Mouse (Mus musculus) urinary bladder, postnatal 14 days (tissue): ENCODE results near the gene Itih4.

ENCODE experiments used
- DNase-seq: peaks from one replicate; pipeline ENCODE4 v3.0.0; 2021; ENCODE audit warnings: low spot score

Gene Itih4

DNA sequence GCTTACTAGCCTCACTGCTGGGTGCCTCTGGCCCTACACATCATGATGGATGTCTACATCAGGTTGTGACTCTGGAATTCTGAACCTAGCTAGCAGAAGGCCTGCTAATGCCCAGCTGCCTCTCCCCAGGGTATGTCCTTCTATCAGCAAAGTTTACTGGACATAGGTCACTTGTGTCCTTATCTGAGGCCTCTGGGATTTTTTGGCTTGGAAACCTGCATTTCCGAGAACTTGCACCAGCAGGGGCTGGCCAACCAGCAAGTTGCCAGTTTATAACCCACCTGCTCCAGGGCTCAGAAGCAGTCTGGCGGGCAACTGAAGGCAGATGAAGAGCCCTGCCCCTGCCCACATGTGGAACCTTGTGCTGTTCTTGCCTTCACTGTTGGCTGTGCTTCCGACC lies at the start of gene Itih4:
TSS of gene Itih4 (plus strand) at position 273 of the 400 bp plus-strand sequence.
- no peak for DNase-seq

DNA sequence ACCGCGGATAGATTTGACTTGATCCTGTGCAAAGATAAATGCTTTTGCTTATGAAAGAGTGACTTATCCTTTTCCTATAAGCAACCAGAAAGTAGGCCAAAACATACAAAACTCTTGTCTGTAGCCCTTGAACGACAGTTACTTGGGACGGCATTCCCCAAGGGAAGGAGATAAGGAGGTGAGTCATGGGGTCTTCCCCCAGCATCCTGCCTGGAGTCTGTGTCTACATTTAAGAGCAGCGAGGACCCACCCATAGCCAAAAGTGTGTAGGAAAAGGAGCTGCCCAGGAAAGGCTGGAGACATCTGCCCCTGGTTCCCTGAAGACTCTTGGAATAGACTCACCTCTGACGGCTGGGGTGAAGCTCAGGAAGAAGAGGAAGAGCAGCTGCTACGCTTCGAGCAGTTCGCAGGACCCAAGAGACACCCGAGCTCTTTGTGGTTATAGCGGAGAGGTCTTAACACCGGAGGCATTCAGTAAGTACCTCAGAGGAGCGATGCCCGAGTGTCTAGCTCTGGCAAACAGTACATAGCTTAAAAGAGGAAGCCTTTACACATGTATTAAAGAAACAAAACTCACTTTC lies 48.8 kb upstream of the Itih4 start:
- no peak for DNase-seq

GRCm38 (mm10) chr14:30843701-30844100 lies 42.6 kb upstream of the Itih4 start:
- DNase-seq: no peak

GRCm38 (mm10) chr14:30850504-30850903 lies 35.8 kb upstream of the Itih4 start:
- no peak for DNase-seq

DNA sequence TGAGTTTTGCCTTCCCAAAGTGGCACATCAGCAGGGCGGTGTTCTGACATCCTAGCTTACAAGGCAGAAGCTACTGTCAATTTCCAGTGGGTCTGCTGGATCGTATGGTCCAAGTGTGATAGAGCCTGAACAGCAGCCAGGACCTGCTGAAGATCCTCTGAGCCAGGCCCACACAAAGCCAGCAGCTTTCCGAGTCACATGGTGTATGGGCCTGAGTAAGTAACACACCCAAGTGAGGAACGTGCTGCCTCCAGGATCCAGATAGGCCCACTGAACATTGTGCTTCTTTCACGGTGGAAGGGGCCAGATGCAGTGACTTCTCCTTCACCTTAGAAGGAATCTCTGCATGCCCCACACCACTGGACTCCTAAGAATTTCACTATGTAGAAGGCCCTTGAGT lies 34.0 kb upstream of the Itih4 start:
- DNase-seq: peak; percentile 17

- DNase-seq: peak; percentile 18
Measured at GRCm38 (mm10) chr14:30855316-30855715, 31.0 kb upstream of the Itih4 start.

DNA sequence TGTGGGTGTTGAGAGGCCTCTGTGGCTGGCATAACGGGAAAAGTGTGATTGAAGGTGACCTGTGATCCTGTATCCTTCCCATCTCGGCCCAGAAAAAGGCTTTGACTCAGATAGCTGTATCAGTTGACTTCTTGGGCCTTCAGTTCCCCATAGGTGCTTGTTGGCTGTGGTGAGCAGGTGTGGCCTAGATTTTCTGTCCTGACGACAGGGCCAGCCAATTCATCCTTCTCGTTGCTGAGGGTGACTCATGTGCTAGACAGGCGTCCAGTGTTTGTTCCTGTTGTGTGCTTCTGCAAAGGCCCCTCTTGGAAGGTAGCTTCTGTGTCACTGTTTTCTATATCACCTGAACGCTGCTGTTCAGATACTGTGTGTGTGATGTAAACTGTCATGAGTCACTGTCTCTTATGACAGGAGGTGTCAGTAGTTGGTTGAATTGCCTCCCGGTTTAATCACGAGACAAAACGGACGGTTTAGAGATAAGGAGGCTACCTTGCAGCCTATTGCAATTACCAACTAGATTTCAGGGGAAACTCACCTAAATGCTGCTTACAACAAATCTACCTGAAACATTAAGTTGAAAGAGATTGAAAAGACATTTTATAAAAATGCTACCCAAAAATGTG lies 29.3 kb upstream of the Itih4 start:
- DNase-seq: no peak

- DNase-seq: no peak
Measured at GRCm38 (mm10) chr14:30857990-30858389, 28.3 kb upstream of the Itih4 start.

DNA sequence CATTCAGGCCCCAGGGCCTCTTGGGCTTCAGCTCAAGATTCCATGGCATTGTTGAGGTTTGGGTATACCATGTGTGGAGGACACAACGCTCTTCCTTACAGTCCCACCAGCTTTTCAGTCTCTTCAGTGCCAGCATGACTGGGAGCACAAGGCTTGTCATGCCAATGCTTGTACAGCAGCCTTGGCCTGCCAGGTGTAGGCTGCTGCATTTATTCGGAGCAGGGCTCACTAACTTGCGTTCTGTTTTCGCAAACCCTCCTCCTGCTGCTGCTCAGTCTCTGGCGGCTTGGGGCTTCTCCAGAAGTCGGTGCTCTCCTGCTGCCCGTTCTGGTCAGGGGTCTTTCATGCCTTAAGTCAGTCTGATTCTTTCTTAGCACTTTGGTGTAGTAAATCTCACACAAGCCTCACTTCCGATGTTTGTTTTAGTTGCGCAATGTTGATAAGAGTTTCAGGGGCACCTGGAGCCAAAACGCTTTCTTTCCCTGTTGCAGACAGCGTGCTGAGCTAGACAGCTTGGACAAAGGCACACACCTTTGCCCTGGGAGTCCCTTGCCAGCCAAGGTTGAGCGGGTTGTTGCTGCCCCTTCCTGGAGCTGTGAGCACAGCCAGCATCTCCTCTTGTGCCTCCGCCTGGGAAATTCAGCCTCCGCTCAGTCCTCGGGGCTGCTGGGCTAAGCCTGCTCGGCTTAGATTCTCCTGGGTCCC lies 24.7 kb upstream of the Itih4 start:
- DNase-seq: no peak

- no peak for DNase-seq
Measured at GRCm38 (mm10) chr14:30862368-30862767, 23.9 kb upstream of the Itih4 start.

DNA sequence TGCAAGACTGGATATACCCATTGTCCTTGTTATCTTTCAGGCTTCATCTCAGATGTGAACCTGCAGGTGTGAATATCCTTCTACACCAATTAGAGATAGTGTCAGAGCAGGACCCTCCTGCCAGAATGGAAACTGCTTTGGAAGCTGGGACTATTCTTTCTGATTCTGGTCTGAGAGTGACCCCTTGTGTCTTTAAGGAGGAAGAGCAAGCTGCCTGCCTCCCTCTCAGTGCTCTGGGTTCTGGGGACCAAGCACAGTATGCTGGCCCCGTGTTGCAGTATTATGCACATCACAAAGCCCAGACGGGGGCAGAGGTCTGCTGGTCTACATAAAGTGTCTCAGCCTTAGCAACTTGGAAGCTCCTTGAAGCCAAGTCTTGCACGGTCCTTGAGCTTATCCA lies 21.0 kb upstream of the Itih4 start:
- DNase-seq: no peak

DNA sequence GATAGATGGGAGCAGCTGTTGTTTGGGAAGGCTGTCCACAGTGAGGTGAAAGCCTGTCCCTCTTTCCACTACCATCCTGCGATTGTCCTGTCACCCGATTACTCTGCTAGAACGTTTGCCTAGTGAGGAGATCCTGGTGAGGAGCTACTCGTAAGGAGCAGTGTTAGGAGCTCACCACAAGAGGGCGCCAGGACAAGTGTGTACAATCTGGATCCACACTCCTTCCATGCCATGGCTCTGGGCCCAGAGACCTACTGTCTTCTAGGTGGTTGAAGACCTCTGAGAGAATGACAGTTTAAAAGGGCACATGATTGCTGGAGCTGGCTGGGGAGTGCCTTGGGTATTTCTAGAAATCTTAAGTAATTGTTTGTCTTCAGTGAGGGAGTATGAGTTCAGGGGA lies 19.2 kb upstream of the Itih4 start:
- DNase-seq: peak; percentile 84

DNA sequence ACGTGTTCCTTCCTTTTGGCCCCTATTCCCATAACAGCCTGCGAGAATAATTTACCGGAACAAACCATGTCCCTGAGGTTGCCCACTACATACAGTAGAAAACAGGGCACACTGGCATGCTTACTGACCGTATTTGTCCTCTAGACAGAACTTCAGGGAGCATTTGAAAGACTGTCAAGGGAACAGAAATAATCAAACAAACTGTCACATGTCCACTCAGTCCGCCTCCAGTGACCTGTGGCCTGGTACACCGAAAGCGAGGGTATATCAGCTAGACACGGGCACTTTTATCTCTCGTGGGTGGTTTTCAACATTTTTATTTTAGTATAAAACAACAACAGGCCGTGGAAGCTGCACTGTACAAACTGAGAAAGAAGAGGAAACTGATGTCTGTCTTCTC lies 17.4 kb upstream of the Itih4 start:
- DNase-seq: no peak

DNA sequence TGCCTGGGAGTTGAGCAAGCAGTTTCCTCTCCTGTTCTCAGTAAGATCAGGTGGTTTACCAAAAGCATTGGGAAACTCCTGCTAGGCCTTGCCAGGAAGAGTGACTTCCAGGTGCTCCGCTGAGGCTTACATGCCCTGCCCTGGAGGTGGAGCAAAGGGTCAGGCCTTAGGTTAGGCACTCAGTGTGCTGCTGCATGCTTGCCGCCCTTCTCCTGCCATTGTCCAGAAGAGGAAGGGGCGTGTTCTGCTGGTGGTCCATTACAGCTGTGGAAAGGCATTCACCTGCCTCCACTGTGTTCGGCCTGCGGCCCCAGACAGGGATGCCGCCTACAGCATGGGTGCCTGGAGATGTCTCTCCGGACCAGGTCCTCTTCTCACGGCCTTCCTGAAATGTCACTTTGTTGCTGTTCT lies 16.9 kb upstream of the Itih4 start:
- DNase-seq: no peak

GRCm38 (mm10) chr14:30870206-30871147 lies 15.8 kb upstream of the Itih4 start:
- DNase-seq: no peak

DNA sequence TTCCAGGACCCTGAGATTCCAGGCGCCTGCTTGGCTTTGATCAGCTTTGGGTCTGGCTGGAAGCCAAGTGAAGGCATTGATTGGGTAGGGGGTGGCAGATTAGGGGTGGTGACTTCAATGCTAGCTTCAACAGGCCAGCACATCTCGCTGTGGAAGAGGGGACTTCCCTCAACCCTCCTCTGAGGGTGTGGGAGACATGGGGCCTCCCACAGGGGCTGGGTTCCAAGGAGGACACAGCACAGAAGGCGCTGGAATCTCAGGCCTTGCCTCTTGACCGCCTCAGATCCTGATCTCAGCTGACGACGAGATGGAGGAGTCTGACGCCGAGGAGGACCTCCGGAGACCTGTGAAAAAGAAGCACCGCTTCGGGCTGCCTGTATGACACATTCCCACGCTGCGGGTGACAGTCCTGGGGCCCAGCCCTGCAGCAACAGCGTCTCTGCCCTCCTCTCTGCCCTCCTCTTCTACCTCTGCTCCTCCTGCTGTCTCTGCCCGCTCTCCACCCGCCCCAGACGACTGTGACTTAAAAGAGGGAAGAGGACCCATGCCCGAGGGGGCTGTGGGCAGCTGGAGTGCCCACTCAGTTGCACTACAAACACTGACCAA lies 12.1 kb upstream of the Itih4 start:
- no peak for DNase-seq

DNA sequence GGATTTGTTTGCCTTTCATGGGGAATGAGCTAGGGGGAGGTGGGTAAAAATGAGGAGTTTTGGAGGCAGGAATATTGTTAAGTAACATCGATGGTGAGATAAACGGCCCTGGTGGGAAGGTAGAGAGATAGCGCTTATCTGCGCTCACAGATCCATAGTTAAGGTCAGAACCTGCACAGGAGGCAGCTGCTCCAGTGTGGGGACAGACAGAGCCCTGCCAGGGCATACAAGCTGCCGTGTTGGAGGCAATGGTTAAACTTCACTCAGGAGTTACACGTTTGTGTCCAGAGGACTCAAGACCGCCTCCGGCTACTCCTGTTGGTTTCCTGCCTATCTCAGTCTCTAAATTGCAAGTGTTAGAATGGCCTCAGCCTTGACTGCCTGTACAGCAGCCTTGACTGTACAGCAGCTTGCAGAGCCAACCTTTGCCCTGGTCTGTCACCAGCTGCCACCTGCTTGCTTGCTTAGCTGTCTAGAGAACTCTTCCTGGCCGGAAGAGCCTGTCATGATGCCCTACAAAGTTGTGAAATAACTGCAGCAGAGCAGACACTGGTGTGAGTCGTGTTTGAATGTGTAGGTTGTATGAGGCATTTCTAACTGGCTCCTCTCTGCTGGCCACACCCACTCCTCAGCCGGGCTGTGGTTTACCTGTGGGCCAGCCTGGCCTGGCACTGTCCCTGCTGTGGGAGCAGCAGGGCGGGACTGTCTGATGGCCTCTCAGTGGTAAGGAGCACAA lies 11.0 kb upstream of the Itih4 start:
- DNase-seq: no peak

GRCm38 (mm10) chr14:30875955-30876354 lies 10.3 kb upstream of the Itih4 start:
- no peak for DNase-seq

DNA sequence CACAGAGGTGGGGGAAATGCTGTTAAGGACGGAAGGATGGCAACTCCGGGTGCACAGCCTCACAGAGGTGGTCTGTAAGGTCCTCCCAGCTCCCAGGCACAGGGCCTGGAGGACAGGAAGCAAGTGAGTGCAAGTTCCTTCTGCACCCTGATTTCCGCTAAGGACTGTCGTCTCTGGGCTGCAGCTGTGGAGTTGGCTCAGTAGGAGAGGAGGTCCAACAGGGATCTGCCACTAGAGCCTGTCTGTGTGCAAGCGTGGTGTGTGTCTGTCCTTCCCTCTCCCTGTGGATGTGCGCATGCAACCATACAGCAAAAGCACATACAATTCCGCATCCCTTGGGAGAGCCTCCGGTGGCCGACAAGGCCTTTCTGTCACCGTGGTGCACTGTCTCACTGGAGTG lies 9.8 kb upstream of the Itih4 start:
- DNase-seq: no peak

DNA sequence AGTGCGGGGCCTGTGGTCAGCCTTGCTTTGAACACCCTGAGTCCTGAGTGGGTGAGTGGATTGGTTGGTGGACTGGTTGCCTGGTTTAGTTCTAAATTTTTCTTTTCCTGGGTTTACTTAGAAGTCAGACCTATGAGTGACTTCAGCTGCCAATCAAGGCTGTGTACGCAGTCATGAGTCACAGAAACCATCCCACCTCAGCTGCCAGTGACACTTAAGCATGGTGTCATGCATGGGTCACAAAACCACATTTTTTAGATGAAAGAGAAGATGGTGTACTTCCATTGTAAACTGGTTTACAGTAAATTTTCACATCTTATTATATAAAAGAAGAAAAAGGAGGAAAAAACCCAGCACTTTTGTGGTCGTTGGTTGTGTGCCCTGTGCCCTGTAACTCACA lies 8.4 kb upstream of the Itih4 start:
- no peak for DNase-seq

DNA sequence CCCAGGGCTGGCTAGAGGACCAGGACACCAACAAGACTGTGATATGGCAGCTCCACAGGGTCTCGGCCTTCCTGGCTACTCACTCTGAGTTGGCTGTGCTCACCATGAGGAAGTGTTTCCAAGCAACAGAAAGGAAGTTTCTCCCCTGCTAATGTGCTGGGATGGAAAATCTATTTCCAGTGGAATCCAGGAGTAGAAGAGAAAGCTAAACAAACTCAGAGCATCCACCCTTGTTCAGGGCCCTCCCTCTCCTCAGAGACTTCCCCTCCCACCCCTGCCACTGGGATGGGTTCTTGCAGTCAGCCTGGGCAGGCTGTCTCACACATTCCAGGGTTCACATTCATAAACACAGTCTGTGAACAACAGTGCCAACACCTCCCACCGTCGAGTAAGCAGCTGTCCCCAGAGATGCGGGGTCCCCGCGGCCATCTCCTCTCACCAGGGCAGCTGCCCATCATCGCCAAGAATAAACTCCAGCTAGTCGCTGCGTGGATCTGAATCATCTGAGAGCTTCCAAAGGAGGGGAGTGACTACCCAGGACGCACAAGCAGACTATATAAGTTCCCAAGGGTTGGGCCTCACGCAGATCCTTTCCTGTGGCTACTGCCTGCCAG lies 7.2 kb upstream of the Itih4 start, which contains the start of gene Mustn1:
TSS of gene Mustn1 (plus strand) at position 243 of the 614 bp plus-strand sequence.
- DNase-seq: peak; percentile 33
